Mouse (Mus musculus) left cerebral cortex, postnatal 14 days (tissue): ENCODE measurements around the gene Kcnk13. TPM values are rescaled to one million over a fixed set of nuclear protein-coding genes. Genes with fewer than 3 reads are reported as not detected.

Experiments used
- microRNA-seq, 2 experiments: library from miRNA; unstranded; fragments of <30 nt; microRNA quantifications; one replicate each; pipeline ENCODE4 v1.2.0; 2022
- total RNA-seq, 2 experiments: library from RNA; stranded (reverse); gene quantifications; 2 replicates each; pipeline ENCODE4 v1.2.3; 2021

Gene Kcnk13
- total RNA-seq, 2 experiments from 2014 or later = 4.8 to 6.4 TPM

Small RNAs within 50 kb of the gene (microRNA-seq; reads per million reads assigned to microRNA genes)
- 0 reads per million in 2 experiments for gene Gm23291

Other genes with a start within 250 kb of the Kcnk13 start
- gene Efcab11, start 80.1 kb upstream of the Kcnk13 start, total RNA-seq = under 1 TPM; 0.29 to 0.61 TPM
- 10 to 100 TPM; 26.5 to 30.0 TPM for gene Tdp1, start 80.0 kb upstream of the Kcnk13 start, total RNA-seq
- gene Psmc1, start 145.7 kb downstream of the Kcnk13 start, total RNA-seq = 100 to 1,000 TPM; 191 to 192 TPM
- 10 to 100 TPM; 15.0 to 15.5 TPM for gene Nrde2, start 195.2 kb downstream of the Kcnk13 start, total RNA-seq
- 1,000 to 10,000 TPM; 2,240 to 2,371 TPM for gene Calm1, start 234.9 kb downstream of the Kcnk13 start, total RNA-seq